11 mouse cellular contexts compared by ENCODE assay signal in genomic region chr16:30155486-30156246, GRCm38 (mm10).
A peak's percentile ranks its signal among the peaks of the same experiment; 100 is the strongest.
DNase-seq lines count a peak whose midpoint lies in the region; ATAC-seq and TF ChIP-seq lines count a peak whose summit lies in the region.
"Had no signal": no experiment of that assay in that cellular context is flagged by ENCODE, and none has a peak within 500 bp of the region (broad histone marks: within the 10 kb centered on the region; RNA-seq: fewer than 3 reads in every experiment).

No protein-coding gene starts in this region.

- no peak for TF ChIP-seq CTCF in lung, postnatal 0 days (IDR thresholded peaks at IDR 0.05)

- H3K4me2 ChIP-seq in hindbrain, embryonic 15.5 days: no peak overlapping the region
- no peak overlapping the region for H3K4me2 ChIP-seq in lung, postnatal 0 days (replicated peaks; ENCODE audit: low read depth, low read length)

- H3K9ac ChIP-seq in hindbrain, embryonic 15.5 days: no peak overlapping the region
- H3K9ac ChIP-seq in lung, postnatal 0 days (replicated peaks; ENCODE audit: low read depth): no peak overlapping the region
- H3K9ac ChIP-seq: liver, embryonic 14.5 days had no signal

- H3K27me3 ChIP-seq in embryonic facial prominence, embryonic 10.5 days (replicated peaks; ENCODE audit: low read depth, poor library complexity, severe bottlenecking): peaks cover 23% of the 10 kb centered on the region
- H3K27me3 ChIP-seq in hindbrain, embryonic 15.5 days: 0 out of 2 replicates have a peak, but pooled peaks cover 7% of the 10 kb centered on the region
- H3K27me3 ChIP-seq in lung, postnatal 0 days (replicated peaks; ENCODE audit: insufficient read depth, low read length): no peaks in the 10 kb centered on the region

- peak; percentile 82 for ATAC-seq in hindbrain, embryonic 15.5 days (ENCODE audit: low FRiP score, low read depth)
- ATAC-seq in lung, postnatal 0 days: no peak

- peaks cover 4% of the 10 kb centered on the region; the same call in 1 of the 2 replicates for H3K9me3 ChIP-seq in embryonic facial prominence, embryonic 10.5 days
- H3K9me3 ChIP-seq in hindbrain, embryonic 15.5 days: no peaks in the 10 kb centered on the region
- no peaks in the 10 kb centered on the region for H3K9me3 ChIP-seq in lung, postnatal 0 days (ENCODE audit: low read length)

- WGBS in embryonic facial prominence, embryonic 10.5 days: 8% methylated on average over 6 of the region's 6 CpGs
- 14% methylated on average over 6 of the region's 6 CpGs for WGBS in hindbrain, embryonic 15.5 days
- 35% methylated on average over 6 of the region's 6 CpGs for WGBS in lung, postnatal 0 days

- H3K36me3 ChIP-seq in embryonic facial prominence, embryonic 10.5 days (replicated peaks): no peaks in the 10 kb centered on the region
- H3K36me3 ChIP-seq in hindbrain, embryonic 15.5 days: no peaks in the 10 kb centered on the region
- H3K36me3 ChIP-seq in lung, postnatal 0 days (ENCODE audit: insufficient read depth, low read length): no peaks in the 10 kb centered on the region

- peak; percentile 82 for DNase-seq in heart, adult 11 months
- no peak for DNase-seq in heart, postnatal 4 days
- DNase-seq in embryonic facial prominence, embryonic 10.5 days (ENCODE audit: low spot score): peak; percentile 82
- DNase-seq in neural tube, embryonic 10.5 days (ENCODE audit: extremely low spot score, low spot score): peak; percentile 51
- no peak for DNase-seq in gastrocnemius, adult 18-20 months (ENCODE audit: low spot score)
- DNase-seq in gastrocnemius, postnatal 4 days (ENCODE audit: low spot score in 2 of 2): no peak
- DNase-seq in lung, postnatal 0 days (ENCODE audit: low spot score): no peak
- DNase-seq: heart, postnatal 10 days; thymus, postnatal 36 days had no signal

- peaks cover 43% of the 10 kb centered on the region for H3K4me1 ChIP-seq in embryonic facial prominence, embryonic 10.5 days
- peaks cover 14% of the 10 kb centered on the region for H3K4me1 ChIP-seq in hindbrain, embryonic 15.5 days (replicated peaks)
- H3K4me1 ChIP-seq in lung, postnatal 0 days (ENCODE audit: insufficient read depth, low read depth, low read length): no peaks in the 10 kb centered on the region

- TF ChIP-seq EP300 in lung, postnatal 0 days (IDR thresholded peaks at IDR 0.05): no peak

- H3K27ac ChIP-seq in embryonic facial prominence, embryonic 10.5 days (replicated peaks): peak overlapping the region; percentile 77
- H3K27ac ChIP-seq in hindbrain, embryonic 15.5 days (replicated peaks): no peak overlapping the region
- no peak overlapping the region for H3K27ac ChIP-seq in lung, postnatal 0 days (ENCODE audit: low read length)
- H3K27ac ChIP-seq: liver, embryonic 14.5 days had no signal

- peak overlapping the region; percentile 35 for H3K4me3 ChIP-seq in embryonic facial prominence, embryonic 10.5 days
- H3K4me3 ChIP-seq in hindbrain, embryonic 15.5 days: no peak overlapping the region
- no peak overlapping the region for H3K4me3 ChIP-seq in lung, postnatal 0 days (ENCODE audit: low read depth, low read length)

Comparison
In these comparisons a context has a peak if more than half of its experiments do, and no peak if none do; other contexts are left out.
1. DNase-seq: peak in heart, adult 11 months (single experiment), embryonic facial prominence, embryonic 10.5 days (single experiment) and neural tube, embryonic 10.5 days (single experiment); none in heart, postnatal 4 days (single experiment), gastrocnemius, adult 18-20 months (single experiment), gastrocnemius, postnatal 4 days (0 of 2) and lung, postnatal 0 days (single experiment).